Mouse (Mus musculus) thymus, postnatal 4 days (tissue): ENCODE measurements around the gene Msantd2.

Experiments used
- DNase-seq: peaks from one replicate; pipeline ENCODE4 v3.0.0; 2021

The Msantd2 gene

GRCm38 (mm10) chr9:37541851-37542642 lies 52.9 kb downstream of the Msantd2 start:
- DNase-seq: no peak

- no peak for DNase-seq
Measured at GRCm38 (mm10) chr9:37543869-37544440, 54.8 kb downstream of the Msantd2 start.

GRCm38 (mm10) chr9:37544447-37545165 lies 55.5 kb downstream of the Msantd2 start:
- peak; percentile 82 for DNase-seq

GRCm38 (mm10) chr9:37545166-37545610 lies 56.1 kb downstream of the Msantd2 start:
- DNase-seq: peak; percentile 14

- no peak for DNase-seq
Measured at GRCm38 (mm10) chr9:37545847-37546452, 56.8 kb downstream of the Msantd2 start.

- DNase-seq: no peak
Measured at GRCm38 (mm10) chr9:37546889-37547288, 57.8 kb downstream of the Msantd2 start.

- no peak for DNase-seq
Measured at GRCm38 (mm10) chr9:37550435-37550834, 61.3 kb downstream of the Msantd2 start.

GRCm38 (mm10) chr9:37551751-37552531 lies 62.8 kb downstream of the Msantd2 start:
- DNase-seq: no peak

- peak; percentile 78 for DNase-seq
Measured at GRCm38 (mm10) chr9:37552536-37553293, 63.6 kb downstream of the Msantd2 start, which contains the start of gene Nrgn. Nrgn (minus strand) TSS chr9:37552904.

GRCm38 (mm10) chr9:37554279-37554678 lies 65.2 kb downstream of the Msantd2 start:
- no peak for DNase-seq

- no peak for DNase-seq
Measured at GRCm38 (mm10) chr9:37554838-37555748, 66.0 kb downstream of the Msantd2 start, which contains the start of gene Siae. Siae (plus strand) TSS chr9:37555698.

- DNase-seq: no peak
Measured at GRCm38 (mm10) chr9:37556366-37556765, 67.2 kb downstream of the Msantd2 start.

- DNase-seq: no peak
Measured at GRCm38 (mm10) chr9:37560617-37561016, 71.5 kb downstream of the Msantd2 start.

- no peak for DNase-seq
Measured at GRCm38 (mm10) chr9:37563805-37564204, 74.7 kb downstream of the Msantd2 start.

- no peak for DNase-seq
Measured at GRCm38 (mm10) chr9:37567019-37567418, 77.9 kb downstream of the Msantd2 start.

- peak; percentile 12 for DNase-seq
Measured at GRCm38 (mm10) chr9:37567454-37567853, 78.3 kb downstream of the Msantd2 start.

GRCm38 (mm10) chr9:37567892-37568604 lies 78.9 kb downstream of the Msantd2 start:
- DNase-seq: no peak

GRCm38 (mm10) chr9:37568605-37569214 lies 79.6 kb downstream of the Msantd2 start:
- DNase-seq: no peak

- DNase-seq: no peak
Measured at GRCm38 (mm10) chr9:37569231-37569835, 80.2 kb downstream of the Msantd2 start.
